Mouse (Mus musculus) T-helper 1 cell (primary cell): ENCODE results near the gene Ramp1.

Experiments used
- in situ Hi-C: fragments of 300-600 bp; cut with MboI, MseI; formaldehyde crosslinking; loops from one replicate; pipeline ENCODE4 v1.15.1; 2025; ENCODE audit warnings: high pct_unique_total_duplicates

Ramp1 gene

GRCm38 (mm10) chr1:91193680-91194079 lies 14.1 kb downstream of the Ramp1 start:
- in situ Hi-C loops = no loop called here

- in situ Hi-C loops = no loop called here
Measured at GRCm38 (mm10) chr1:91199793-91200192, 20.2 kb downstream of the Ramp1 start.

- in situ Hi-C loops = no loop called here
Measured at GRCm38 (mm10) chr1:91201122-91201521, 21.5 kb downstream of the Ramp1 start.

- in situ Hi-C loops = no loop called here
Measured at GRCm38 (mm10) chr1:91204221-91204765, 24.7 kb downstream of the Ramp1 start.

- in situ Hi-C loops = no loop called here
Measured at GRCm38 (mm10) chr1:91205651-91206050, 26.0 kb downstream of the Ramp1 start.

GRCm38 (mm10) chr1:91206336-91206735 lies 26.7 kb downstream of the Ramp1 start:
- in situ Hi-C loops = no loop called here

- in situ Hi-C loops = no loop called here
Measured at GRCm38 (mm10) chr1:91206873-91207272, 27.3 kb downstream of the Ramp1 start.

GRCm38 (mm10) chr1:91207334-91208074 lies 27.9 kb downstream of the Ramp1 start:
- in situ Hi-C loops = no loop called here

- in situ Hi-C loops = no loop called here
Measured at GRCm38 (mm10) chr1:91209343-91209742, 29.7 kb downstream of the Ramp1 start.

GRCm38 (mm10) chr1:91209785-91210184 lies 30.2 kb downstream of the Ramp1 start:
- in situ Hi-C loops = no loop called here

GRCm38 (mm10) chr1:91211099-91211498 lies 31.5 kb downstream of the Ramp1 start:
- in situ Hi-C loops = no loop called here

- in situ Hi-C loops = no loop called here
Measured at GRCm38 (mm10) chr1:91211591-91212008, 32.0 kb downstream of the Ramp1 start.

GRCm38 (mm10) chr1:91215264-91215663 lies 35.6 kb downstream of the Ramp1 start:
- in situ Hi-C loops = no loop called here

GRCm38 (mm10) chr1:91215981-91216380 lies 36.4 kb downstream of the Ramp1 start:
- in situ Hi-C loops = no loop called here

- in situ Hi-C loops = no loop called here
Measured at GRCm38 (mm10) chr1:91216504-91217267, 37.1 kb downstream of the Ramp1 start.

GRCm38 (mm10) chr1:91219641-91220321 lies 40.2 kb downstream of the Ramp1 start:
- in situ Hi-C loops = loop anchor here (10.0 kb wide), 1 partner anchor 675 kb away; no protein-coding TSS in a partner anchor

- in situ Hi-C loops = loop anchor here (10.0 kb wide), 1 partner anchor 675 kb away; no protein-coding TSS in a partner anchor
Measured at GRCm38 (mm10) chr1:91220322-91220672, 40.7 kb downstream of the Ramp1 start.

- in situ Hi-C loops = loop anchor here (10.0 kb wide), 1 partner anchor 668 kb away; no protein-coding TSS in a partner anchor
Measured at GRCm38 (mm10) chr1:91226562-91226961, 46.9 kb downstream of the Ramp1 start.

- in situ Hi-C loops = loop anchor here (10.0 kb wide), 1 partner anchor 667 kb away; no protein-coding TSS in a partner anchor
Measured at GRCm38 (mm10) chr1:91227381-91228054, 47.9 kb downstream of the Ramp1 start.

- in situ Hi-C loops = no loop called here
Measured at GRCm38 (mm10) chr1:91231142-91231541, 51.5 kb downstream of the Ramp1 start.

GRCm38 (mm10) chr1:91231896-91232295 lies 52.3 kb downstream of the Ramp1 start:
- in situ Hi-C loops = no loop called here
